Mouse (Mus musculus) urinary bladder, adult 18-20 months (tissue): Measurements from ENCODE around the gene H2-M10.6.

Experiments used
- DNase-seq, 2 experiments: peaks; one replicate each; pipeline ENCODE4 v3.0.0; 2022; ENCODE audit warnings: low spot score in 2 of 2, mixed read lengths in 2 of 2

The H2-M10.6 gene

GRCm38 (mm10) chr17:36840961-36841445 is 29.0 kb downstream of the H2-M10.6 start:
- no peak for DNase-seq

GRCm38 (mm10) chr17:36843696-36844095 is 31.7 kb downstream of the H2-M10.6 start:
- DNase-seq: no peak

GRCm38 (mm10) chr17:36844286-36844719 is 32.3 kb downstream of the H2-M10.6 start:
- no peak for DNase-seq

GRCm38 (mm10) chr17:36844725-36845124 is 32.8 kb downstream of the H2-M10.6 start:
- no peak for DNase-seq

- DNase-seq: no peak
These were observed 36.9 kb downstream of the H2-M10.6 start for GRCm38 (mm10) chr17:36848911-36849310.

GRCm38 (mm10) chr17:36849992-36850391 is 38.0 kb downstream of the H2-M10.6 start:
- no peak for DNase-seq

- DNase-seq: no peak
These were observed 39.2 kb downstream of the H2-M10.6 start for GRCm38 (mm10) chr17:36851200-36851599.

- DNase-seq: no peak
These were observed 39.7 kb downstream of the H2-M10.6 start for GRCm38 (mm10) chr17:36851627-36852026.

GRCm38 (mm10) chr17:36855484-36855883 is 43.5 kb downstream of the H2-M10.6 start:
- DNase-seq: no peak

- no peak for DNase-seq
These were observed 44.3 kb downstream of the H2-M10.6 start for GRCm38 (mm10) chr17:36856236-36856635.

- DNase-seq: no peak
These were observed 46.2 kb downstream of the H2-M10.6 start for GRCm38 (mm10) chr17:36858181-36858580.

- DNase-seq: no peak
These were observed 49.7 kb downstream of the H2-M10.6 start for GRCm38 (mm10) chr17:36861680-36862079.
